Mouse (Mus musculus) lung, adult 2 months (tissue): ENCODE results near the gene Soga1.

ENCODE experiments used
- CTCF ChIP-seq: fragments of 200-500 bp; IDR thresholded peaks from 2 replicates; pipeline ENCODE4 v1.5.1; 2011; ENCODE audit warnings: mild to moderate bottlenecking, low read length, control low read depth; ENCODE audit not compliant: insufficient read depth
- POLR2A ChIP-seq: fragments of 200-500 bp; IDR thresholded peaks from 2 replicates; pipeline ENCODE4 v1.6.1; 2011; ENCODE audit warnings: low read depth, mild to moderate bottlenecking, control low read depth, low read length, borderline replicate concordance; ENCODE audit errors: extremely low read depth

DNA sequence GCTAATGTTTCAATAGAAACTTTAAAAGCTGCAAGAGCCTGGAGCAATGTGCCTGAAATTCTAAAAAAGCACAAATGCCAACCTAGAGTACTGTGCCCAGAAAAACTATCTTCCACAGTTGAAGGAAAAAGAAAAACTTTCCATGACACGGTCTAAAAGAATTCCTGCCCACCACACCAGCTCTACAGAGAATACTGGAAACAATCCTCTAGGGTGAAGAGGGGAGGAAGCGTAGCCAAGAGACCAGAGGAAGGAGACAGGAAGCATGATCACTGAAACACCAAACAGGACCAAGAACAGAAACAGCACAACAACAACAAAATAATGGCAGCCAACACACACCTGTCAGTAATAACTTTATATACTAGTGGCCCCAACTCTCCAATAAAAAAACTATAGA lies 99.0 kb downstream of the Soga1 start:
- TF ChIP-seq CTCF (no peak), POLR2A (no peak)
